Mouse (Mus musculus) stomach, postnatal 0 days (tissue): Measurements from ENCODE around the gene Csrp2. TPM values are rescaled to one million over a fixed set of nuclear protein-coding genes. Genes with fewer than 3 reads are reported as not detected.

Source experiments
- ATAC-seq: fragments of 200-750 bp; cut with Nextera tagmentation; 2 replicates; pipeline ENCODE4 v1.8.0; 2017; ENCODE audit not compliant: low FRiP score, low TSS enrichment
- DNase-seq: peaks from one replicate; pipeline ENCODE4 v3.0.0-alpha.2; 2016; ENCODE audit warnings: low spot score
- H3K27ac ChIP-seq: fragments of 300-500 bp; sonication (generic); replicated peaks from 2 replicates; pipeline ENCODE4 v1.5.1; 2014; ENCODE audit warnings: mild to moderate bottlenecking, control low read depth
- H3K27me3 ChIP-seq: fragments of 300-500 bp; sonication (generic); 2 replicates; pipeline ENCODE4 v1.6.1; 2014; ENCODE audit warnings: low read length; ENCODE audit not compliant: control insufficient read depth, insufficient read depth
- H3K36me3 ChIP-seq: fragments of 300-500 bp; sonication (generic); 2 replicates; pipeline ENCODE4 v1.6.1; 2014; ENCODE audit warnings: low read length, mixed read lengths; ENCODE audit not compliant: control insufficient read depth, insufficient read depth
- H3K4me1 ChIP-seq: fragments of 300-500 bp; sonication (generic); replicated peaks from 2 replicates; pipeline ENCODE4 v1.6.1; 2014; ENCODE audit warnings: antibody characterized with exemption; ENCODE audit not compliant: control insufficient read depth, insufficient read depth
- H3K4me2 ChIP-seq: fragments of 300-500 bp; sonication (generic); replicated peaks from 2 replicates; pipeline ENCODE4 v1.6.1; 2014; ENCODE audit warnings: low read depth, mild to moderate bottlenecking, control low read depth, moderate library complexity
- H3K4me3 ChIP-seq: fragments of 300-500 bp; sonication (generic); 2 replicates; pipeline ENCODE4 v1.5.1; 2014; ENCODE audit warnings: low read depth, low read length, control low read depth
- H3K9ac ChIP-seq: fragments of 300-500 bp; sonication (generic); 2 replicates; pipeline ENCODE4 v1.6.1; 2014; ENCODE audit warnings: mild to moderate bottlenecking, low read length, control low read depth, mixed read lengths
- H3K9me3 ChIP-seq: fragments of 300-500 bp; sonication (generic); 2 replicates; pipeline ENCODE4 v1.6.1; 2016; ENCODE audit warnings: low read length; ENCODE audit not compliant: control insufficient read depth
- CTCF ChIP-seq: IDR thresholded peaks from 2 replicates; pipeline ENCODE4 v1.5.1; 2016; ENCODE audit warnings: antibody characterized with exemption, low read depth, mild to moderate bottlenecking, moderate library complexity
- EP300 ChIP-seq: optimal IDR thresholded peaks from 2 replicates; pipeline ENCODE3; 2016; ENCODE audit warnings: antibody characterized with exemption
- WGBS: fragments of 180-500 bp; shearing (Covaris S2); extraction: QIAGEN DNeasy Blood & Tissue Kit; methylation state at CpG from one replicate; pipeline ENCODE4 v1.1.7; 2014; 5-methylcytosine and 5-hydroxymethylcytosine counted together
- polyA plus RNA-seq: library from polyadenylated mRNA; unstranded; fragments of >200 nt; fragmentation: Nextera tagmentation; extraction: Ambion mirVana; gene quantifications from 2 replicates; pipeline ENCODE4 v1.2.1, GENCODE M21; 2015

The Csrp2 gene
- polyA plus RNA-seq, 1 experiment from 2014 or later = 191 TPM

DNA sequence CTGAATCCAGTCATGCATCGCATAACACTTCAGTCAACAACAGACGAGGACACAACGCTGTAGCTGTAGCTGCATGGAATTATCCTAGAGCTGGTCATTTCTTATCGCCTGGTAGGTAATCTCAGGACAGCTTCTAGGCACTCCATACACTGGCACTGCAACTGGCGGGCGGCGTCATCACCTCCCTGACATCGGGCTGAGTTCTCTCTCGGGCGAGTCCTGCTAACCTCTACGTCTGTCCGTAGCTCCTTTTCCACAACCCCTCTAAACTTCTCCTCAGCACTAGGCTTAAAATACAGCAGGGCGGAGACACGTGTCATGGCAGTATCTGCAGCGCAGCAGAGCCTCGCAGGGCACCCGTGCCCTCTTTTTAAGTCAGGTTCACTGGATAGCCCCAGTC, 67.1 kb downstream of the Csrp2 start:
- no peak overlapping the region for H3K9ac ChIP-seq
- TF ChIP-seq EP300 (no peak), CTCF (no peak)
- WGBS = 94% methylated on average over 17 of the region's 17 CpGs
- no peaks in the 10 kb centered on the region for H3K27me3 ChIP-seq
- H3K4me3 ChIP-seq = no peak overlapping the region
- ATAC-seq (no peak), DNase-seq (no peak)
- no peaks in the 10 kb centered on the region for H3K4me1 ChIP-seq
- no peaks in the 10 kb centered on the region for H3K9me3 ChIP-seq
- no peak overlapping the region for H3K4me2 ChIP-seq
- H3K27ac ChIP-seq = no peak overlapping the region
- no peaks in the 10 kb centered on the region for H3K36me3 ChIP-seq

Other genes with a start within 250 kb of the Csrp2 start
- 3.3 and 5.4 TPM in 2 replicates for gene E2f7, start 174.3 kb upstream of the Csrp2 start, polyA plus RNA-seq
- gene Zdhhc17, start 90.4 kb downstream of the Csrp2 start, polyA plus RNA-seq = 6.1 and 6.4 TPM in 2 replicates
- gene Osbpl8, start 245.0 kb downstream of the Csrp2 start, polyA plus RNA-seq = 4.5 and 5.1 TPM in 2 replicates